Mouse (Mus musculus) ES-E14 (cell line): ENCODE data around the gene Nsd1. TPM values are rescaled to one million over a fixed set of nuclear protein-coding genes. Genes with fewer than 3 reads are reported as not detected.

Experiments used
- DNase-seq: peaks from one replicate; pipeline ENCODE4 v3.0.0-alpha.2; 2013; ENCODE audit warnings: low read depth, low spot score
- H3K27ac ChIP-seq: 2 replicates; pipeline ENCODE4 v1.5.1; 2012; ENCODE audit warnings: low read depth, mild to moderate bottlenecking, low read length, moderate library complexity, mixed read lengths; ENCODE audit not compliant: poor library complexity, insufficient read depth, severe bottlenecking
- H3K36me3 ChIP-seq: 2 replicates; pipeline ENCODE4 v1.6.1; 2012; ENCODE audit warnings: mild to moderate bottlenecking, low read length, moderate library complexity, mixed read lengths; ENCODE audit not compliant: control insufficient read depth, poor library complexity, insufficient read depth, severe bottlenecking
- H3K4me1 ChIP-seq, 2 experiments: fragments of 150-350 bp in 1 of 2; sonication (generic) in 1 of 2; 2 replicates each; pipeline ENCODE4 v1.6.1; 2012; ENCODE audit warnings: low read length in 2 of 2, mild to moderate bottlenecking in 1 of 2, mixed read lengths in 1 of 2; ENCODE audit not compliant: control insufficient read depth in 2 of 2, insufficient read depth in 2 of 2, poor library complexity in 1 of 2
- H3K4me3 ChIP-seq, 2 experiments: fragments of 150-350 bp in 1 of 2; sonication (generic) in 1 of 2; 2 replicates each; pipeline ENCODE4 v1.5.1; 2012; ENCODE audit warnings: low read length in 2 of 2, low read depth in 1 of 2, mild to moderate bottlenecking in 1 of 2, mixed read lengths in 1 of 2; ENCODE audit not compliant: insufficient read depth in 1 of 2, poor library complexity in 1 of 2, severe bottlenecking in 1 of 2
- H3K9ac ChIP-seq: 2 replicates; pipeline ENCODE4 v1.6.1; 2012; ENCODE audit warnings: low read depth, mild to moderate bottlenecking, low read length, mixed read lengths; ENCODE audit not compliant: poor library complexity, insufficient read depth, severe bottlenecking
- H3K9me3 ChIP-seq: fragments of 150-350 bp; sonication (generic); 2 replicates; pipeline ENCODE4 v1.6.1; 2012; ENCODE audit warnings: low read depth, mild to moderate bottlenecking, low read length; ENCODE audit not compliant: control insufficient read depth, insufficient read depth
- CHD2 ChIP-seq: IDR thresholded peaks from 2 replicates; pipeline ENCODE4 v1.6.1; 2014; ENCODE audit warnings: mild to moderate bottlenecking, low read depth, low read length, inconsistent platforms
- HCFC1 ChIP-seq: IDR thresholded peaks from 2 replicates; pipeline ENCODE4 v1.6.1; 2012; ENCODE audit warnings: low read length, inconsistent platforms, borderline replicate concordance; ENCODE audit not compliant: insufficient read depth
- MAFK ChIP-seq: IDR thresholded peaks from 2 replicates; pipeline ENCODE4 v1.6.1; 2014; ENCODE audit warnings: mild to moderate bottlenecking, low read depth, low read length, inconsistent platforms; ENCODE audit not compliant: insufficient read depth
- ZC3H11A ChIP-seq: IDR thresholded peaks from 2 replicates; pipeline ENCODE4 v1.6.1; 2012; ENCODE audit warnings: low read depth, mild to moderate bottlenecking, inconsistent platforms, low read length, borderline replicate concordance
- ZNF384 ChIP-seq: IDR thresholded peaks from 2 replicates; pipeline ENCODE4 v1.6.1; 2012; ENCODE audit warnings: low read depth, low read length, inconsistent platforms
- in situ Hi-C, 2 experiments: fragments of 600-800 bp; cut with MboI; formaldehyde crosslinking; loops; one replicate each; pipeline ENCODE4 v1.15.1; 2025; ENCODE audit warnings: low sequenced_read_pairs in 2 of 2, inconsistent platforms in 1 of 2; ENCODE audit not compliant: unreplicated experiment in 2 of 2
- total RNA-seq: library from RNA; depleted of rRNA; stranded (reverse); fragments of 300-350 nt; gene quantifications from 2 replicates; pipeline ENCODE4 v1.2.3, GENCODE M21; 2012; rRNA removed

Gene Nsd1
- total RNA-seq, 1 experiment = 135 TPM

GRCm38 (mm10) chr13:55344286-55344685, 134.7 kb downstream of the Nsd1 start:
- Histone ChIP-seq H3K27ac (no peak overlapping the region), H3K9me3 (no peaks in the 10 kb centered on the region), H3K4me3 (no peak overlapping the region), H3K4me1 (peaks cover 0 to 13% of the 10 kb centered on the region in 2 experiments; a peak in 3 of 4 replicates), H3K36me3 (peaks cover 49% of the 10 kb centered on the region), H3K9ac (no peak overlapping the region)
- no peak for DNase-seq
- TF ChIP-seq ZNF384 (no peak), MAFK (no peak), ZC3H11A (no peak), CHD2 (no peak), HCFC1 (no peak)
- in situ Hi-C loops = no loop called here

GRCm38 (mm10) chr13:55346745-55347144, 137.2 kb downstream of the Nsd1 start:
- DNase-seq = no peak
- Histone ChIP-seq H3K4me1 (peaks cover 0 to 8% of the 10 kb centered on the region in 2 experiments; a peak in 3 of 4 replicates), H3K36me3 (peaks cover 68% of the 10 kb centered on the region), H3K27ac (no peak overlapping the region), H3K4me3 (no peak overlapping the region), H3K9me3 (no peaks in the 10 kb centered on the region), H3K9ac (no peak overlapping the region)
- in situ Hi-C loops = no loop called here
- no peak for TF ChIP-seq ZNF384

GRCm38 (mm10) chr13:55361145-55361544, 151.6 kb downstream of the Nsd1 start:
- in situ Hi-C loops = no loop called here
- H3K9me3 ChIP-seq = no peaks in the 10 kb centered on the region
- H3K9ac ChIP-seq = no peak overlapping the region; the same call in 1 of the 2 replicates
- H3K4me3 ChIP-seq = peak overlapping the region in 1 of 2 experiments; percentile 93; a peak in 2 of 4 replicates
- DNase-seq = no peak
- no peak overlapping the region for H3K27ac ChIP-seq
- peaks cover 2 to 12% of the 10 kb centered on the region in 2 experiments; a peak in 3 of 4 replicates for H3K4me1 ChIP-seq
- peaks cover 19% of the 10 kb centered on the region for H3K36me3 ChIP-seq
- TF ChIP-seq HCFC1 (no peak), ZC3H11A (no peak)

DNA sequence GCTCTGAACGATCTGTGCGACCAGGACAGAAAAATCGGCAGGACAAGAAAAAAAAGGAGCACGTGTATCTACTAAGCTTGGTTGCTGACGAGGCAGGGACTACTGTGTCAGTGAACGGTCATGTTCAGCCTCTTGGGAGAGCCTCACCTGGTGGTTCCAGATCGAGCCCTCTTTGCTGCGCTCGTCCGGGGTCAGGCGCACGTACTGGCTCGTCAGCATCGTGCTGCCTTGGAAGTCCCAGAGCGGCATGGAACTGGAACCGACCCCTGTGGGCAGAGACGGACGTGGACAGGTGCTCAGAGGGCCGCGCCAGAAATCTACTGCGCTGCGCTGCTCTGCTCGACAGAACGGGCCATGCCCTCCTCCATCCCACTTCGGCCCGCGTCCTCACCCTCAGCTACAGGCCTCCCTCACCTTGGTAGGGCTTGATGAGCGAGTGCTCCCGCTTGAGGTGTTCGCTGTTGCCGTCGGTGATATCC, 152.4 kb downstream of the Nsd1 start:
- in situ Hi-C loops = no loop called here
- Histone ChIP-seq H3K27ac (peak overlapping the region; percentile 66), H3K9ac (peak overlapping the region; percentile 95), H3K9me3 (no peaks in the 10 kb centered on the region), H3K36me3 (peaks cover 16% of the 10 kb centered on the region), H3K4me3 (peak overlapping the region; percentile 86 to 93), H3K4me1 (peaks cover 2 to 12% of the 10 kb centered on the region in 2 experiments; a peak in 3 of 4 replicates)
- no peak for DNase-seq
- TF ChIP-seq ZC3H11A = no peak
- TF ChIP-seq CHD2 = no peak

- Histone ChIP-seq H3K4me1 (peaks cover 2 to 12% of the 10 kb centered on the region in 2 experiments; a peak in 3 of 4 replicates), H3K27ac (peak within 1 kb of the TSS; percentile 66), H3K36me3 (peaks cover 15% of the 10 kb centered on the region), H3K9me3 (no peaks in the 10 kb centered on the region), H3K9ac (peak within 1 kb of the TSS; percentile 95), H3K4me3 (peak within 1 kb of the TSS; percentile 86 to 93)
- in situ Hi-C loops = no loop called here
- no peak for TF ChIP-seq ZC3H11A
- TF ChIP-seq HCFC1 = peak; percentile 96
- TF ChIP-seq MAFK = no peak
- peak; percentile 72 for TF ChIP-seq CHD2
- DNase-seq = peak; percentile 94
These were observed 153.0 kb downstream of the Nsd1 start, which contains the start of gene Lman2 for GRCm38 (mm10) chr13:55362453-55363060. Gene Lman2, minus strand, starts transcription at chr13:55362783.

Other genes with a start within 250 kb of the Nsd1 start
- gene Hk3, start 188.4 kb upstream of the Nsd1 start, total RNA-seq = 0.04 and 0.05 TPM in 2 replicates
- gene Uimc1, start 109.5 kb upstream of the Nsd1 start, total RNA-seq = 70.9 and 77.6 TPM in 2 replicates
- 33.9 and 36.0 TPM in 2 replicates for gene Zfp346, start 104.5 kb upstream of the Nsd1 start, total RNA-seq
- not detected in 2 replicates for gene Gm17617, start 76.2 kb upstream of the Nsd1 start, total RNA-seq
- gene Fgfr4, start 57.1 kb upstream of the Nsd1 start, total RNA-seq = 1.8 and 2.4 TPM in 2 replicates
- 198 and 217 TPM in 2 replicates for gene Prelid1, start 110.7 kb downstream of the Nsd1 start, total RNA-seq
- 67.5 and 79.4 TPM in 2 replicates for gene Rab24, start 112.2 kb downstream of the Nsd1 start, total RNA-seq
- 12.5 and 19.8 TPM in 2 replicates for gene Mxd3, start 120.0 kb downstream of the Nsd1 start, total RNA-seq
- gene Lman2, start 153.0 kb downstream of the Nsd1 start, total RNA-seq = 195 and 272 TPM in 2 replicates
- 0.62 and 1.4 TPM in 2 replicates for gene Rgs14, start 159.9 kb downstream of the Nsd1 start, total RNA-seq
- not detected in 2 replicates for gene Slc34a1, start 188.4 kb downstream of the Nsd1 start, total RNA-seq
- gene Pfn3, start 205.4 kb downstream of the Nsd1 start, total RNA-seq = not detected in 2 replicates
- not detected in 2 replicates for gene F12, start 217.0 kb downstream of the Nsd1 start, total RNA-seq
- gene Grk6, start 235.3 kb downstream of the Nsd1 start, total RNA-seq = 74.7 and 132 TPM in 2 replicates